Mouse (Mus musculus): ENCODE data around the gene H2afy. TPM values are rescaled to one million over a fixed set of nuclear protein-coding genes. Genes with fewer than 3 reads are reported as not detected.

The H2afy gene
- polyA plus RNA-seq, 1 experiment from 2014 or later: 422 TPM

GRCm38 (mm10) chr13:56104971-56105391, 31.2 kb downstream of the H2afy start:
- peaks cover 84% of the 10 kb centered on the region for H3K36me3 ChIP-seq
- H3K4me2 ChIP-seq (replicated peaks): no peak overlapping the region
- no peaks in the 10 kb centered on the region for H3K9me3 ChIP-seq
- peaks cover 72% of the 10 kb centered on the region for H3K4me1 ChIP-seq
- no peak overlapping the region for H3K4me3 ChIP-seq
- H3K27me3 ChIP-seq: no peaks in the 10 kb centered on the region
- no peak for ATAC-seq (ENCODE audit: low FRiP score, low read depth)
- no peak overlapping the region for H3K27ac ChIP-seq
- H3K9ac ChIP-seq: no peak overlapping the region
- 65% methylated on average over 6 of the region's 6 CpGs for WGBS

GRCm38 (mm10) chr13:56103796-56104746, 32.1 kb downstream of the H2afy start:
- no peak for ATAC-seq (ENCODE audit: low FRiP score, low read depth)
- Histone ChIP-seq H3K27ac (peak overlapping the region; percentile 72; the same call in 1 of the 2 replicates), H3K36me3 (peaks cover 79% of the 10 kb centered on the region), H3K4me2 (replicated peaks) (no peak overlapping the region), H3K9ac (peak overlapping the region; percentile 13; the same call in 1 of the 2 replicates), H3K27me3 (no peaks in the 10 kb centered on the region), H3K4me3 (no peak overlapping the region), H3K4me1 (peaks cover 63% of the 10 kb centered on the region), H3K9me3 (no peaks in the 10 kb centered on the region)
- WGBS: 85% methylated on average over 26 of the region's 26 CpGs

- H3K36me3 ChIP-seq: peaks cover 69% of the 10 kb centered on the region
- H3K9me3 ChIP-seq: no peaks in the 10 kb centered on the region
- H3K4me1 ChIP-seq: peaks cover 47% of the 10 kb centered on the region
- H3K4me2 ChIP-seq (replicated peaks): peak overlapping the region; percentile 27
- 25% methylated on average over 9 of the region's 9 CpGs for WGBS
- H3K9ac ChIP-seq: no peak overlapping the region
- H3K4me3 ChIP-seq: no peak overlapping the region
- H3K27me3 ChIP-seq: no peaks in the 10 kb centered on the region
- peak overlapping the region; percentile 72 for H3K27ac ChIP-seq
- ATAC-seq (ENCODE audit: low FRiP score, low read depth): peak; percentile 87
These were observed 34.0 kb downstream of the H2afy start for GRCm38 (mm10) chr13:56102160-56102559.

- Histone ChIP-seq H3K4me1 (peaks cover 27% of the 10 kb centered on the region), H3K9me3 (no peaks in the 10 kb centered on the region), H3K27me3 (no peaks in the 10 kb centered on the region), H3K36me3 (peaks cover 81% of the 10 kb centered on the region), H3K27ac (no peak overlapping the region), H3K4me3 (no peak overlapping the region), H3K4me2 (replicated peaks) (no peak overlapping the region), H3K9ac (no peak overlapping the region)
- ATAC-seq (ENCODE audit: low FRiP score, low read depth): no peak
- WGBS: 85% methylated on average over 18 of the region's 18 CpGs
These were observed 40.5 kb downstream of the H2afy start for GRCm38 (mm10) chr13:56095601-56096195.

- Histone ChIP-seq H3K9ac (peak overlapping the region; percentile 19; the same call in 1 of the 2 replicates), H3K9me3 (no peaks in the 10 kb centered on the region), H3K4me2 (replicated peaks) (no peak overlapping the region), H3K4me3 (no peak overlapping the region), H3K27me3 (no peaks in the 10 kb centered on the region), H3K4me1 (peaks cover 27% of the 10 kb centered on the region), H3K36me3 (peaks cover 82% of the 10 kb centered on the region), H3K27ac (0 out of 2 replicates have a peak overlapping the region, but pooled peaks have one; percentile 2)
- ATAC-seq (ENCODE audit: low FRiP score, low read depth): no peak
- 67% methylated on average over 8 of the region's 8 CpGs for WGBS
These were observed 41.6 kb downstream of the H2afy start for GRCm38 (mm10) chr13:56094544-56094943.

GRCm38 (mm10) chr13:56093680-56094079, 42.5 kb downstream of the H2afy start:
- Histone ChIP-seq H3K9ac (peak overlapping the region; percentile 19; the same call in 1 of the 2 replicates), H3K27ac (0 out of 2 replicates have a peak overlapping the region, but pooled peaks have one; percentile 2), H3K27me3 (no peaks in the 10 kb centered on the region), H3K4me2 (replicated peaks) (no peak overlapping the region), H3K4me1 (peaks cover 32% of the 10 kb centered on the region), H3K36me3 (peaks cover 91% of the 10 kb centered on the region), H3K9me3 (no peaks in the 10 kb centered on the region), H3K4me3 (no peak overlapping the region)
- 65% methylated on average over 3 of the region's 3 CpGs for WGBS
- ATAC-seq (ENCODE audit: low FRiP score, low read depth): no peak

GRCm38 (mm10) chr13:56092606-56093005, 43.6 kb downstream of the H2afy start:
- H3K9ac ChIP-seq: no peak overlapping the region
- WGBS: 75% methylated on average over 5 of the region's 5 CpGs
- no peaks in the 10 kb centered on the region for H3K9me3 ChIP-seq
- no peak overlapping the region for H3K27ac ChIP-seq
- H3K27me3 ChIP-seq: no peaks in the 10 kb centered on the region
- no peak overlapping the region for H3K4me2 ChIP-seq (replicated peaks)
- ATAC-seq (ENCODE audit: low FRiP score, low read depth): no peak
- H3K4me1 ChIP-seq: peaks cover 41% of the 10 kb centered on the region
- no peak overlapping the region for H3K4me3 ChIP-seq
- H3K36me3 ChIP-seq: peaks cover 96% of the 10 kb centered on the region

GRCm38 (mm10) chr13:56090597-56090996, 45.6 kb downstream of the H2afy start:
- Histone ChIP-seq H3K27ac (no peak overlapping the region), H3K4me3 (no peak overlapping the region)
- WGBS: 87% methylated on average over 2 of the region's 2 CpGs

GRCm38 (mm10) chr13:56088602-56089001, 47.6 kb downstream of the H2afy start:
- Histone ChIP-seq H3K4me2 (replicated peaks) (no peak overlapping the region), H3K27ac (no peak overlapping the region), H3K9ac (no peak overlapping the region), H3K9me3 (no peaks in the 10 kb centered on the region), H3K27me3 (no peaks in the 10 kb centered on the region), H3K36me3 (peaks cover 100% of the 10 kb centered on the region), H3K4me3 (no peak overlapping the region), H3K4me1 (peaks cover 38% of the 10 kb centered on the region)
- no peak for ATAC-seq (ENCODE audit: low FRiP score, low read depth)
- 85% methylated on average over 13 of the region's 13 CpGs for WGBS

More at GRCm38 (mm10) chr13:56090597-56090996, 45.6 kb downstream of the H2afy start:
- Histone ChIP-seq H3K36me3 (peaks cover 100% of the 10 kb centered on the region), H3K4me2 (replicated peaks) (no peak overlapping the region), H3K4me1 (peaks cover 54% of the 10 kb centered on the region), H3K27me3 (no peaks in the 10 kb centered on the region), H3K9ac (no peak overlapping the region), H3K9me3 (no peaks in the 10 kb centered on the region)
- no peak for ATAC-seq (ENCODE audit: low FRiP score, low read depth)

- no peak overlapping the region for H3K9ac ChIP-seq
- peaks cover 100% of the 10 kb centered on the region for H3K36me3 ChIP-seq
- H3K4me1 ChIP-seq: peaks cover 31% of the 10 kb centered on the region
- no peak for ATAC-seq (ENCODE audit: low FRiP score, low read depth)
- WGBS: 74% methylated on average over 19 of the region's 19 CpGs
- H3K27ac ChIP-seq: no peak overlapping the region
- H3K4me2 ChIP-seq (replicated peaks): no peak overlapping the region
- H3K4me3 ChIP-seq: no peak overlapping the region
- no peaks in the 10 kb centered on the region for H3K9me3 ChIP-seq
- no peaks in the 10 kb centered on the region for H3K27me3 ChIP-seq
These were observed 48.2 kb downstream of the H2afy start for GRCm38 (mm10) chr13:56087936-56088335.

- no peaks in the 10 kb centered on the region for H3K9me3 ChIP-seq
- no peak overlapping the region for H3K9ac ChIP-seq
- no peak overlapping the region for H3K27ac ChIP-seq
- H3K4me3 ChIP-seq: no peak overlapping the region
- peaks cover 100% of the 10 kb centered on the region for H3K36me3 ChIP-seq
- H3K27me3 ChIP-seq: no peaks in the 10 kb centered on the region
- peaks cover 31% of the 10 kb centered on the region for H3K4me1 ChIP-seq
- 89% methylated on average over 20 of the region's 20 CpGs for WGBS
- H3K4me2 ChIP-seq (replicated peaks): no peak overlapping the region
- ATAC-seq (ENCODE audit: low FRiP score, low read depth): no peak
These were observed 51.8 kb downstream of the H2afy start for GRCm38 (mm10) chr13:56084146-56084905.
